Mouse (Mus musculus) embryonic facial prominence, embryonic 15.5 days (tissue): ENCODE results near the gene Zfp622. TPM values are rescaled to one million over a fixed set of nuclear protein-coding genes. Genes with fewer than 3 reads are reported as not detected.

Source experiments
- ATAC-seq: fragments of 200-750 bp; cut with Nextera tagmentation; 2 replicates; pipeline ENCODE4 v1.8.0; 2017; ENCODE audit warnings: low read depth, moderate TSS enrichment; ENCODE audit not compliant: insufficient number of reproducible peaks, low FRiP score, low TSS enrichment
- H3K27ac ChIP-seq: fragments of 300-500 bp; sonication (generic); replicated peaks from 2 replicates; pipeline ENCODE4 v1.5.1; 2015; ENCODE audit warnings: mild to moderate bottlenecking, inconsistent platforms
- H3K27me3 ChIP-seq: fragments of 300-500 bp; sonication (generic); 2 replicates; pipeline ENCODE4 v1.6.1; 2015; ENCODE audit warnings: inconsistent platforms
- H3K36me3 ChIP-seq: fragments of 300-500 bp; sonication (generic); 2 replicates; pipeline ENCODE4 v1.6.1; 2015; ENCODE audit warnings: mild to moderate bottlenecking, inconsistent platforms
- H3K4me1 ChIP-seq: fragments of 300-500 bp; sonication (generic); 2 replicates; pipeline ENCODE4 v1.6.1; 2015; ENCODE audit warnings: inconsistent platforms
- H3K4me2 ChIP-seq: fragments of 300-500 bp; sonication (generic); replicated peaks from 2 replicates; pipeline ENCODE4 v1.6.1; 2015; ENCODE audit warnings: mild to moderate bottlenecking, inconsistent platforms
- H3K4me3 ChIP-seq: fragments of 300-500 bp; sonication (generic); replicated peaks from 2 replicates; pipeline ENCODE4 v1.5.1; 2015; ENCODE audit warnings: mild to moderate bottlenecking, inconsistent platforms
- H3K9ac ChIP-seq: fragments of 300-500 bp; sonication (generic); 2 replicates; pipeline ENCODE4 v1.6.1; 2015; ENCODE audit warnings: inconsistent platforms
- H3K9me3 ChIP-seq: fragments of 300-500 bp; sonication (generic); replicated peaks from 2 replicates; pipeline ENCODE4 v1.6.1; 2016; ENCODE audit warnings: inconsistent platforms
- WGBS: fragments of 180-500 bp; shearing (Covaris S2); methylation state at CpG from one replicate; pipeline ENCODE4 v1.1.7; 2015; 5-methylcytosine and 5-hydroxymethylcytosine counted together
- microRNA-seq: library from miRNA; unstranded; fragments of <30 nt; microRNA quantifications from one replicate; pipeline ENCODE4, GENCODE M21; 2016; ENCODE audit warnings: borderline number of aligned reads
- polyA plus RNA-seq: library from polyadenylated mRNA; unstranded; fragments of >200 nt; fragmentation: Nextera tagmentation; extraction: Ambion mirVana; gene quantifications from 2 replicates; pipeline ENCODE4 v1.2.1, GENCODE M21; 2015

Gene Zfp622
- polyA plus RNA-seq, 1 experiment from 2014 or later: 31.4 TPM

- no peak for ATAC-seq
Observed at GRCm38 (mm10) chr15:26021721-26022120, 37.6 kb downstream of the Zfp622 start.

GRCm38 (mm10) chr15:26022636-26023035 is 38.5 kb downstream of the Zfp622 start:
- Histone ChIP-seq H3K9ac (no peak overlapping the region), H3K4me1 (no peaks in the 10 kb centered on the region), H3K27me3 (no peaks in the 10 kb centered on the region), H3K4me3 (no peak overlapping the region), H3K9me3 (no peaks in the 10 kb centered on the region), H3K27ac (no peak overlapping the region), H3K4me2 (no peak overlapping the region), H3K36me3 (no peaks in the 10 kb centered on the region)
- WGBS: 81% methylated on average over 5 of the region's 5 CpGs
- no peak for ATAC-seq

More at GRCm38 (mm10) chr15:26021721-26022120, 37.6 kb downstream of the Zfp622 start:
- no peaks in the 10 kb centered on the region for H3K36me3 ChIP-seq
- 81% methylated on average over 8 of the region's 8 CpGs for WGBS
- H3K27me3 ChIP-seq: no peaks in the 10 kb centered on the region
- H3K9ac ChIP-seq: no peak overlapping the region
- no peaks in the 10 kb centered on the region for H3K4me1 ChIP-seq
- H3K9me3 ChIP-seq: no peaks in the 10 kb centered on the region
- H3K4me2 ChIP-seq: no peak overlapping the region
- no peak overlapping the region for H3K27ac ChIP-seq
- no peak overlapping the region for H3K4me3 ChIP-seq

GRCm38 (mm10) chr15:26031692-26032091 is 47.5 kb downstream of the Zfp622 start:
- Histone ChIP-seq H3K9ac (no peak overlapping the region), H3K27me3 (no peaks in the 10 kb centered on the region), H3K9me3 (no peaks in the 10 kb centered on the region), H3K36me3 (no peaks in the 10 kb centered on the region), H3K4me2 (no peak overlapping the region), H3K27ac (no peak overlapping the region), H3K4me3 (no peak overlapping the region), H3K4me1 (no peaks in the 10 kb centered on the region)
- ATAC-seq: no peak
- WGBS: 74% methylated on average over 3 of the region's 3 CpGs

GRCm38 (mm10) chr15:26040567-26040966 is 56.4 kb downstream of the Zfp622 start:
- 6% methylated on average over 1 of the region's 1 CpGs for WGBS
- no peaks in the 10 kb centered on the region for H3K9me3 ChIP-seq
- H3K4me3 ChIP-seq: no peak overlapping the region
- ATAC-seq: no peak
- no peak overlapping the region for H3K9ac ChIP-seq
- no peak overlapping the region for H3K27ac ChIP-seq
- H3K4me2 ChIP-seq: no peak overlapping the region
- no peaks in the 10 kb centered on the region for H3K4me1 ChIP-seq
- no peaks in the 10 kb centered on the region for H3K36me3 ChIP-seq
- no peaks in the 10 kb centered on the region for H3K27me3 ChIP-seq

GRCm38 (mm10) chr15:26041196-26041947 is 57.2 kb downstream of the Zfp622 start:
- H3K36me3 ChIP-seq: no peaks in the 10 kb centered on the region
- H3K9ac ChIP-seq: no peak overlapping the region
- no peaks in the 10 kb centered on the region for H3K4me1 ChIP-seq
- WGBS: 71% methylated on average over 2 of the region's 2 CpGs
- no peaks in the 10 kb centered on the region for H3K9me3 ChIP-seq
- no peak overlapping the region for H3K4me2 ChIP-seq
- no peak for ATAC-seq
- no peak overlapping the region for H3K27ac ChIP-seq
- H3K27me3 ChIP-seq: no peaks in the 10 kb centered on the region
- no peak overlapping the region for H3K4me3 ChIP-seq

Small RNA genes lying within 50 kb of the gene (microRNA-seq; reads per million reads assigned to microRNA genes)
- not detected for gene Mir7212

Other genes with a start within 250 kb of the Zfp622 start
- 11.0 and 14.6 TPM in 2 replicates for gene Retreg1, start 141.2 kb upstream of the Zfp622 start, polyA plus RNA-seq